Mouse (Mus musculus): Measurements from ENCODE around the gene Tmf1.

DNA sequence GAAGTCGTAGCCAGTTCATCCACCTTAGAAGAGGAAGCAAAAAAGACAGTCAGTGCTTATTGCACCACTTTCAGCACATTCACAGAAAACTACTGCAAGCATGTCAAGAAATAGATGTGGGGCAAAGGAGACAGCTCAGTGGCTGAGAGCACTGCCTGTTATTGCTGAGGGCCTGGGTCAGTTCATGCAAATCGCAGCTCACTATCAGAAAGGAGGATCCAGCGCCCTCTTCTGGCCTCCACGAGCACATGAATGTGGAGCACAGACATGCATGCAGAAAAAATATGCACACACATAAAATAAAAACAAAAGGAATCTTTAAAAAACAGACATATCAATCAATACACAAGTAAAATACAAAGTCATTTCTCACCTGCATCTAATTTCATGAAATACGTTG is 47.9 kb downstream of the Tmf1 start:
- peak; percentile 32 for TF ChIP-seq CTCF (IDR thresholded peaks at IDR 0.05; ENCODE audit: low read depth, low read length)
- no peak for TF ChIP-seq POLR2A (IDR thresholded peaks at IDR 0.05; ENCODE audit: extremely low read depth, insufficient read depth, low read length)

Data from liver, adult 2 months (tissue).